Mouse (Mus musculus) liver, embryonic 16.5 days (tissue): ENCODE measurements around the gene Kcnq1. TPM values are rescaled to one million over a fixed set of nuclear protein-coding genes. Genes with fewer than 3 reads are reported as not detected.

Experiments used
- ATAC-seq: fragments of 200-750 bp; cut with Nextera tagmentation; 2 replicates; pipeline ENCODE4 v1.8.0; 2017; ENCODE audit warnings: low read depth, mild to moderate bottlenecking, moderate number of reproducible peaks, moderate library complexity
- H3K27ac ChIP-seq: fragments of 300-500 bp; sonication (generic); 2 replicates; pipeline ENCODE4 v1.5.1; 2014; ENCODE audit warnings: mild to moderate bottlenecking, low read length
- H3K27me3 ChIP-seq: fragments of 300-500 bp; sonication (generic); 2 replicates; pipeline ENCODE4 v1.6.1; 2014; ENCODE audit warnings: low read depth, low read length, mixed read lengths; ENCODE audit not compliant: control insufficient read depth, insufficient read depth
- H3K36me3 ChIP-seq: fragments of 300-500 bp; sonication (generic); 2 replicates; pipeline ENCODE4 v1.6.1; 2014; ENCODE audit warnings: mild to moderate bottlenecking; ENCODE audit not compliant: control insufficient read depth, insufficient read depth
- H3K4me1 ChIP-seq: fragments of 300-500 bp; sonication (generic); 2 replicates; pipeline ENCODE4 v1.6.1; 2014; ENCODE audit warnings: low read depth, low read length, mixed read lengths; ENCODE audit not compliant: control insufficient read depth
- H3K4me2 ChIP-seq: fragments of 300-500 bp; sonication (generic); 2 replicates; pipeline ENCODE4 v1.6.1; 2014; ENCODE audit warnings: low read depth, low read length, mixed read lengths
- H3K4me3 ChIP-seq: fragments of 300-500 bp; sonication (generic); 2 replicates; pipeline ENCODE4 v1.5.1; 2014; ENCODE audit warnings: low read depth, mild to moderate bottlenecking, low read length
- H3K9ac ChIP-seq: fragments of 300-500 bp; sonication (generic); 2 replicates; pipeline ENCODE4 v1.6.1; 2014; ENCODE audit warnings: low read depth, low read length
- H3K9me3 ChIP-seq: fragments of 300-500 bp; sonication (generic); replicated peaks from 2 replicates; pipeline ENCODE4 v1.6.1; 2016; ENCODE audit warnings: low read length; ENCODE audit not compliant: control insufficient read depth
- WGBS: fragments of 180-500 bp; shearing (Covaris S2); extraction: QIAGEN DNeasy Blood & Tissue Kit; methylation state at CpG from one replicate; pipeline ENCODE4 v1.1.7; 2014; ENCODE audit not compliant: insufficient replicate concordance; 5-methylcytosine and 5-hydroxymethylcytosine counted together
- polyA plus RNA-seq: library from polyadenylated mRNA; unstranded; fragments of >200 nt; fragmentation: Nextera tagmentation; extraction: Ambion mirVana; gene quantifications from 2 replicates; pipeline ENCODE4 v1.2.1, GENCODE M21; 2015

The Kcnq1 gene
- polyA plus RNA-seq, 1 experiment from 2014 or later, result 0.65 TPM

DNA sequence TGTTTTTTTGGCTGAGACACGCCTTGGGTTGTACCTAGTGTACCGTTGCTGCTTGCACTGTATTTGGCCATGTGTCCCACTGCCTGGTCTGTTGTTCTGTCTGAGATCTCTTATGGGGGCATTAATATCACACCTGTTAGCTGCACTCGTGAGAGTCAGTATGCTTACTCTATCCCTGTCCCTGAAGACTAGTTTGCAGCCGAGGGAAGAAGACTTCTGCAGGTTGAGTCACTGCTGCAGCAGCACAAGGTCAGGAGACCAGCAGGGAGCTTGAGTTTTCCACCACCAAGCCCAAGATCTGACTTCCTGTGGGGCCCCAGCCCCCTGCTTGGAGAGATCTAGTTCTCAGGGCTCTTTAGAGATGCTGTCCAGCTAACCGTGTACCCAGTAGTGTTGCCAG, 49.1 kb downstream of the Kcnq1 start:
- no peak overlapping the region for H3K4me2 ChIP-seq
- 33% methylated on average over 5 of the region's 5 CpGs for WGBS
- ATAC-seq, result no peak
- H3K27ac ChIP-seq, result no peak overlapping the region
- H3K27me3 ChIP-seq, result no peaks in the 10 kb centered on the region
- peaks cover 5% of the 10 kb centered on the region for H3K4me1 ChIP-seq
- no peak overlapping the region for H3K9ac ChIP-seq
- no peaks in the 10 kb centered on the region for H3K36me3 ChIP-seq
- no peak overlapping the region for H3K4me3 ChIP-seq
- H3K9me3 ChIP-seq, result no peaks in the 10 kb centered on the region

DNA sequence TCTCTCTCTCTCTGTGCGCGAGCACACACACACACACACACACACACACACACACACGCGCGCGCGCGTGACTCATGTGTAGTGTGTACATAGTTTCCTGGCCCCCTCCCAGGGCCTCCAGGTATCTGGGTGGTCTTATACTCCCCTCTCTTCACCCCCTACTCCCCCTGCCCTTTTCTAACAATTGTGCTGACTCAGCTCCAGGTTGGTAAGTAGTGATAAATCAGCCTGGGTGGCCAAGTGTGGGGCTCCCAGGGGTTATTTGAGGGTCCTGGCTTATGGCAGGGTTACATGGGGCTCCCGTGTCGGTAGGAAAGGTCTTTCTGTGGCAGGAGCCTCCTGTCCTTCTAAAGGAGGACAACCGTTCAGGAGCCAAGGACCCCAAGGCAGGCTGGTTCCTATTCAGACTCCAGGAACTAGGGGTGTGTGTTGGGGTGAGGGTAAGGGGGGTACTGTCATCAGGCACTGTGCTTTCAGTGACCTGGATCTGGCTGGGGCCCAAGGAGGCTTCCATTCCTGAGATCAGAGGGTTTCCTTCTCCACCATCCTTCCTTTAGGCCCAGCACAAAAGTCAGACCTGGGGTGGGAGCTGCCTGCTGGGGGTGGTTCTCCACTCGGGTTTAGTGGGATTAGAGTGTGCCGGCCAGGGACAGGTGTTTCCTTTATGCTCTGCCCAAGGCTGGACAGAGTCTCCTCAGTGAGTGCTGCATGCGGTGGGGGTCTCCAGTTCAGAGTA, 52.7 kb downstream of the Kcnq1 start:
- Histone ChIP-seq H3K9me3 (no peaks in the 10 kb centered on the region), H3K4me3 (no peak overlapping the region), H3K36me3 (no peaks in the 10 kb centered on the region), H3K4me2 (no peak overlapping the region), H3K9ac (no peak overlapping the region), H3K27me3 (no peaks in the 10 kb centered on the region), H3K27ac (no peak overlapping the region), H3K4me1 (peaks cover 5% of the 10 kb centered on the region)
- WGBS, result 75% methylated on average over 12 of the region's 14 CpGs
- no peak for ATAC-seq

DNA sequence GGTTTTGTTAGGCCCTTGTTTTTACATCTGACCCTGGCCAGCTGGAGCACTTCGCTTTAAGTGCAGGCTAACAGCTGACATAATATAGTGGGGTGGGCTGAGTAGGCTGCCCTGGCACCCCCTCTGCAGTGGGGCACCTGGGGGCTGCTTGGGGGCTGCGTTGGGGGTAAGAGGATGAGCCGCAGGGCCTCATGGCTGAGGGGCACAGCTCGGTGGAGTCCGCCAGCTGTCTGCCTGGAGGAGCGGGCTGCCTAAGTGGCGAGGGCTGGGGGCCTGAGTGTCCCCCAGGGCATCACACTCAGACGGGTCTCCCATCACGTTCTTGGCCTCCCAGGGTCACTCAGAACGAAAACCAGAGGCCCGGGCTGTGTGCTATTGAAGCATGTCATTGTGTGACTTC, 53.3 kb downstream of the Kcnq1 start:
- no peaks in the 10 kb centered on the region for H3K36me3 ChIP-seq
- no peaks in the 10 kb centered on the region for H3K9me3 ChIP-seq
- H3K27ac ChIP-seq, result no peak overlapping the region
- H3K4me1 ChIP-seq, result peaks cover 3% of the 10 kb centered on the region
- no peak overlapping the region for H3K4me2 ChIP-seq
- WGBS, result 57% methylated on average over 10 of the region's 11 CpGs
- no peak overlapping the region for H3K9ac ChIP-seq
- no peaks in the 10 kb centered on the region for H3K27me3 ChIP-seq
- ATAC-seq, result no peak
- no peak overlapping the region for H3K4me3 ChIP-seq

DNA sequence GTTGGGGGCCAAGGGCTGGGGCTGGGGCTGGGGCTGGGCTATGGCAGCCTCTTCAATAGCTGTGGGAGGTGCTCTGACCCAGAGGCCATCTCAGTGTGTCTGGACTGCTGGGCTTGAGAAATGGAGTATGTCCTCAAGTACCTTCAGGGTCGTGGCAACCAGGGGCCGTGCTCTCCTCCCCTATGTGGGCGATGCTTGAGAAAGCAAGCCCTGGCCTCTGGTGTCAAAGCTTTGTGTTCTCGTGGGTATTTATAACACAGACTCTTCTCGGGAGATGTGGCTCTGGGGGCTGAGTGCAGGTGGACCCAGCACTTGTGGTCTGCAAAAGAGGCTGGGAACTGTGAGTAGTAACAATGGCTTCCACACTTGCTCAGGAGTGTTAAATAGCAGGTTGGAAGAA, 53.9 kb downstream of the Kcnq1 start:
- no peak overlapping the region for H3K9ac ChIP-seq
- no peaks in the 10 kb centered on the region for H3K27me3 ChIP-seq
- no peaks in the 10 kb centered on the region; the same call in 1 of the 2 replicates for H3K4me1 ChIP-seq
- H3K9me3 ChIP-seq, result no peaks in the 10 kb centered on the region
- H3K27ac ChIP-seq, result no peak overlapping the region
- no peak overlapping the region for H3K4me2 ChIP-seq
- 62% methylated on average over 5 of the region's 5 CpGs for WGBS
- ATAC-seq, result no peak
- H3K36me3 ChIP-seq, result no peaks in the 10 kb centered on the region
- no peak overlapping the region for H3K4me3 ChIP-seq

DNA sequence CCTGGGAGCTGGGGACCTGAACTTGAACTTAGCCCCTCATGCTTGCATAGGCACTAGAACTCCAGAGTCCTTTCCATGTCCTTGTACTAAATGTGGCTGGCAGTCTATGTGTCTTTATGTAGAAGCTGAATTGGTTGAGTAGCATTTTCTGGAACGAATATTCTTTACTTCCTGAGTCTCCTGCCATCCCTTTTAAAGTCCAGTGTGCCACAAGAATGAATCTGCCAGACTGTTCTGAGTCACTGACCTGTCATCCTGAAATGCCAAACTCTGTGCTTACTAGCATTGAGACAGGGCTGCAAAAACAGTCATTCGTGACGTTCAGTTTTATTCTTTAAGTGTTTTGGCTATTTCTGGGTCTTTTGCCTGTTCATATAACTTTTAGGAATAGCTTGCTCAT, 55.9 kb downstream of the Kcnq1 start:
- Histone ChIP-seq H3K36me3 (no peaks in the 10 kb centered on the region), H3K27me3 (no peaks in the 10 kb centered on the region), H3K4me1 (no peaks in the 10 kb centered on the region), H3K4me2 (no peak overlapping the region), H3K4me3 (no peak overlapping the region), H3K27ac (no peak overlapping the region), H3K9ac (no peak overlapping the region), H3K9me3 (no peaks in the 10 kb centered on the region)
- 52% methylated on average over 3 of the region's 3 CpGs for WGBS
- no peak for ATAC-seq

DNA sequence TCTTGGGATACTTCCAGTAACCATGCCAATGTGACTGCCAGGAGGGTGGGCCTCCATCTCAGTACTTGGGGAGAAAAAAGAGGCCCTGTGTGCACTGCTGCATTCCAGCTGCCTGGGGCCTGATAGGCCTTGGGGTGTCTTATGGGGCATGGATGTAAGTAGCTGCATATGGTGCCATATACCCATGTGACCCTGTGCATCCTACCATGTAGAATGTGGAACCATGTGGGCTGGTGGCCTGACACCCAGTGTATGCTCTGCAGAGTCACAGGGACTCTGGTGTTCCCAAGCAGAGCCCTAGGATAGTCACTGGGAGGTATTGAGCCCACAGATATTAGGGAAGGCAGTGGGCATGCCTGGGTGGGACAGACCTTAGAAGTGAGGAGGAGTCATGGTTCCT, 57.9 kb downstream of the Kcnq1 start:
- H3K4me3 ChIP-seq, result no peak overlapping the region
- H3K4me2 ChIP-seq, result no peak overlapping the region
- H3K27me3 ChIP-seq, result no peaks in the 10 kb centered on the region
- no peak overlapping the region for H3K9ac ChIP-seq
- no peak for ATAC-seq
- H3K27ac ChIP-seq, result no peak overlapping the region
- H3K36me3 ChIP-seq, result no peaks in the 10 kb centered on the region
- no peaks in the 10 kb centered on the region for H3K9me3 ChIP-seq
- H3K4me1 ChIP-seq, result no peaks in the 10 kb centered on the region

DNA sequence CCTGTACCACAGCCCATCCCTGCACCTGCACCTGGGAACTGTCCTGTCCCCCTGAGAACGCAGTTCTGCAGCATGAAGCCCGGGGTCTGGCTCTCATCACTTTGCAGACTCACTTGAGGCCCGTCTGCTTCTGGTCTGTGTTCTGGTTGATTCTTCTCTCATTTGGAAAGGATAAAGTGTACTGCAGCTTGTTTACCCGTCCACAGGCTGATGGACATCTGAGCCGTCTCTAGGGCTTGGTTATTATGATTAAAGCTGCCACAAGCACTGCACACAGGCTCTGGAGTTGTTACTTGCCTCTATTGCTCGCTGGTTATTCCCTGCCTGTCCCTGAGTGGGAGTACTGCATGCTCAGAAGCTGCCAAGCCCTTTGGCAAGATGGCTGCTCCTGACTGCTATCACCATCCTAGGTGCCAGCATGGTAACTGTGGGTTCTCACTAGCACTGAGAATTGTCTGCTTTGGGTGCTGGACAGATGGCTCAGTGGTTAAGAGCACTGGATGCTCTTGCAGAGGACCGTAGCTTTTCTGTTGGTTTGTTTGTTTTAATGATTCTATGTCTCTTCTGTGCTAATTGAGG, 59.6 kb downstream of the Kcnq1 start:
- Histone ChIP-seq H3K36me3 (no peaks in the 10 kb centered on the region), H3K27ac (no peak overlapping the region), H3K4me1 (no peaks in the 10 kb centered on the region), H3K27me3 (no peaks in the 10 kb centered on the region), H3K4me3 (no peak overlapping the region), H3K9me3 (no peaks in the 10 kb centered on the region), H3K9ac (no peak overlapping the region), H3K4me2 (no peak overlapping the region)
- WGBS, result 52% methylated on average over 7 of the region's 7 CpGs
- no peak for ATAC-seq

DNA sequence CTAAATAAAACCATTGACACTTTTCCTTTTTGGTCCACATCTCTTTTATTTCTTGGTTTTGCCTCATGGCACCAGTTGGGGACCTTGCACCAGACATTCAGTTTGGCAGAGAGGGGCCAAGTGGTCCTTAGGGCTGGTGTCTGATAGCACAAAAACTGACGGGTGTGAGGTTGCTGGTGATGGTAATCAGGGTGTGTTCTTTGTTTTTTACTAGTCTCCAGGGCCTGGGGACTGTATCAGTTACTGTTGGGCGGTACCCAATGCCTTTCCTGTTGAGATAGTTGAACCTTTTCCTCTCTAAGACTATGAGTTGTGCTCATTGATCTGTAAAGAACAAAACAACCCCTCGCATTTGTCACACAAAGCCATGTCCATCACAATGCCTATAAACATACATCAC, 61.1 kb downstream of the Kcnq1 start:
- no peaks in the 10 kb centered on the region for H3K4me1 ChIP-seq
- ATAC-seq, result no peak
- no peaks in the 10 kb centered on the region for H3K9me3 ChIP-seq
- WGBS, result 32% methylated on average over 3 of the region's 3 CpGs
- no peaks in the 10 kb centered on the region for H3K27me3 ChIP-seq
- no peak overlapping the region for H3K4me2 ChIP-seq
- H3K27ac ChIP-seq, result no peak overlapping the region
- no peak overlapping the region for H3K4me3 ChIP-seq
- no peaks in the 10 kb centered on the region for H3K36me3 ChIP-seq
- no peak overlapping the region for H3K9ac ChIP-seq

DNA sequence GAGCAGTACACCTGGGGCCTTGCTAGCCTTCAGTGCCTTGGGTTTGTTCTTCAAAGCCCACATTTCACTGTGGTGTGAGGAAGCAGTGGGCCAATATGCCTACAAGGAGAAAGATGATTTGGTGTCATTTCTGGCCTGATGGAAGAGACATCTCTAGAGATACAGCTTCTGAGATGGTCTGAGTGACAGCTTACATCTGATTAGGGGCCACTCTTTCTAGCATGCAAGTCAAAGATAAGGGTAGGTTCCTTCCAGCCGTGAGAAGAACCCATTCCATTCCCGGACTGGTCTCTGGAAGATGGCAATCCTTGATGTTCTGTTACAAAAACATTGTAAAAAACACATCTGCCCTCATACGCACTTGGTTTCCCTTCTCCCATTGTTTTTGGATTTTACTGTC, 63.2 kb downstream of the Kcnq1 start:
- no peak overlapping the region for H3K9ac ChIP-seq
- no peaks in the 10 kb centered on the region for H3K9me3 ChIP-seq
- no peaks in the 10 kb centered on the region for H3K4me1 ChIP-seq
- no peak overlapping the region for H3K27ac ChIP-seq
- no peak overlapping the region for H3K4me3 ChIP-seq
- 38% methylated on average over 3 of the region's 3 CpGs for WGBS
- no peak overlapping the region for H3K4me2 ChIP-seq
- H3K27me3 ChIP-seq, result no peaks in the 10 kb centered on the region
- ATAC-seq, result no peak
- no peaks in the 10 kb centered on the region for H3K36me3 ChIP-seq
